Mouse (Mus musculus) hindbrain, postnatal 0 days (tissue): ENCODE measurements around the gene Cyth4. TPM values are rescaled to one million over a fixed set of nuclear protein-coding genes. Genes with fewer than 3 reads are reported as not detected.
A peak's percentile ranks its signal among the peaks of the same experiment; 100 is the strongest.

Source experiments
- ATAC-seq: fragments of 200-750 bp; cut with Nextera tagmentation; 2 replicates; pipeline ENCODE4 v1.8.0; 2017; ENCODE audit warnings: mild to moderate bottlenecking, moderate TSS enrichment, moderate library complexity
- DNase-seq: peaks from one replicate; pipeline ENCODE4 v3.0.0-alpha.2; 2015; ENCODE audit warnings: low spot score
- H3K27ac ChIP-seq: fragments of 300-500 bp; sonication (generic); 2 replicates; pipeline ENCODE4 v1.5.1; 2014; ENCODE audit warnings: mild to moderate bottlenecking
- H3K27me3 ChIP-seq: fragments of 300-500 bp; sonication (generic); 2 replicates; pipeline ENCODE4 v1.6.1; 2014; ENCODE audit warnings: low read length, mixed read lengths; ENCODE audit not compliant: insufficient read depth
- H3K36me3 ChIP-seq: fragments of 300-500 bp; sonication (generic); 2 replicates; pipeline ENCODE4 v1.6.1; 2014; ENCODE audit warnings: low read length, mixed read lengths; ENCODE audit not compliant: insufficient read depth
- H3K4me1 ChIP-seq: fragments of 300-500 bp; sonication (generic); 2 replicates; pipeline ENCODE4 v1.6.1; 2014; ENCODE audit warnings: antibody characterized with exemption, low read length, mixed read lengths; ENCODE audit not compliant: insufficient read depth
- H3K4me2 ChIP-seq: fragments of 300-500 bp; sonication (generic); 2 replicates; pipeline ENCODE4 v1.6.1; 2014; ENCODE audit warnings: low read depth, mild to moderate bottlenecking, low read length, moderate library complexity, mixed read lengths
- H3K4me3 ChIP-seq: fragments of 300-500 bp; sonication (generic); 2 replicates; pipeline ENCODE4 v1.5.1; 2014; ENCODE audit warnings: low read length
- H3K9ac ChIP-seq: fragments of 300-500 bp; sonication (generic); replicated peaks from 2 replicates; pipeline ENCODE4 v1.6.1; 2014; ENCODE audit warnings: mild to moderate bottlenecking, low read length, moderate library complexity, mixed read lengths
- H3K9me3 ChIP-seq: fragments of 300-500 bp; sonication (generic); 2 replicates; pipeline ENCODE4 v1.6.1; 2016; ENCODE audit warnings: low read length, mixed read lengths
- CTCF ChIP-seq: IDR thresholded peaks from 2 replicates; pipeline ENCODE4 v1.5.1; 2016; ENCODE audit warnings: antibody characterized with exemption, control low read depth, low read depth
- whole genome bisulfite sequencing: fragments of 180-500 bp; shearing (Covaris S2); extraction: QIAGEN DNeasy Blood & Tissue Kit; methylation state at CpG from one replicate; pipeline ENCODE4 v1.1.7; 2014; 5-methylcytosine and 5-hydroxymethylcytosine counted together
- polyA plus RNA-seq: library from polyadenylated mRNA; unstranded; fragments of >200 nt; fragmentation: Nextera tagmentation; extraction: Ambion mirVana; gene quantifications from 2 replicates; pipeline ENCODE4 v1.2.1, GENCODE M21; 2015
- total RNA-seq: library from RNA; depleted of rRNA; stranded (reverse); fragments of >200 nt; gene quantifications from 2 replicates; pipeline ENCODE4 v1.2.3, GENCODE M21; 2014

The Cyth4 gene
- total and polyA plus RNA-seq, 2 experiments from 2014 or later: 5.7 to 6.8 TPM

- DNase-seq (no peak), ATAC-seq (no peak)
- no peak overlapping the region for H3K4me3 ChIP-seq
- H3K4me1 ChIP-seq: no peaks in the 10 kb centered on the region
- H3K36me3 ChIP-seq: no peaks in the 10 kb centered on the region
- no peaks in the 10 kb centered on the region for H3K27me3 ChIP-seq
- H3K9ac ChIP-seq: no peak overlapping the region
- no peak for TF ChIP-seq CTCF
- H3K27ac ChIP-seq: no peak overlapping the region
- WGBS: 77% methylated on average over 6 of the region's 6 CpGs
- H3K4me2 ChIP-seq: no peak overlapping the region
- no peaks in the 10 kb centered on the region for H3K9me3 ChIP-seq
Measured at GRCm38 (mm10) chr15:78599124-78599523, 2.3 kb downstream of the Cyth4 start.

GRCm38 (mm10) chr15:78599529-78600193 is 2.8 kb downstream of the Cyth4 start:
- no peaks in the 10 kb centered on the region for H3K27me3 ChIP-seq
- H3K9ac ChIP-seq: no peak overlapping the region
- no peaks in the 10 kb centered on the region for H3K36me3 ChIP-seq
- no peak for TF ChIP-seq CTCF
- no peaks in the 10 kb centered on the region for H3K4me1 ChIP-seq
- H3K27ac ChIP-seq: no peak overlapping the region
- no peak overlapping the region for H3K4me2 ChIP-seq
- H3K4me3 ChIP-seq: no peak overlapping the region
- H3K9me3 ChIP-seq: no peaks in the 10 kb centered on the region
- ATAC-seq (no peak), DNase-seq (no peak)
- 84% methylated on average over 13 of the region's 13 CpGs for WGBS

GRCm38 (mm10) chr15:78601180-78601579 is 4.3 kb downstream of the Cyth4 start:
- H3K27ac ChIP-seq: no peak overlapping the region
- H3K4me1 ChIP-seq: no peaks in the 10 kb centered on the region
- H3K9me3 ChIP-seq: no peaks in the 10 kb centered on the region
- no peak overlapping the region for H3K4me3 ChIP-seq
- ATAC-seq (no peak), DNase-seq (no peak)
- no peaks in the 10 kb centered on the region for H3K36me3 ChIP-seq
- TF ChIP-seq CTCF: no peak
- H3K27me3 ChIP-seq: no peaks in the 10 kb centered on the region
- WGBS: 80% methylated on average over 6 of the region's 6 CpGs
- no peak overlapping the region for H3K9ac ChIP-seq
- H3K4me2 ChIP-seq: no peak overlapping the region

GRCm38 (mm10) chr15:78604255-78604654 is 7.4 kb downstream of the Cyth4 start:
- H3K9ac ChIP-seq: no peak overlapping the region
- no peak overlapping the region for H3K4me2 ChIP-seq
- no peaks in the 10 kb centered on the region for H3K4me1 ChIP-seq
- 72% methylated on average over 6 of the region's 6 CpGs for WGBS
- H3K36me3 ChIP-seq: no peaks in the 10 kb centered on the region
- H3K27me3 ChIP-seq: no peaks in the 10 kb centered on the region
- ATAC-seq (no peak), DNase-seq (no peak)
- no peak overlapping the region for H3K27ac ChIP-seq
- H3K4me3 ChIP-seq: no peak overlapping the region
- no peak for TF ChIP-seq CTCF
- no peaks in the 10 kb centered on the region for H3K9me3 ChIP-seq

- 57% methylated on average over 3 of the region's 3 CpGs for WGBS
- no peak for ATAC-seq
- DNase-seq: no peak
- H3K9me3 ChIP-seq: no peaks in the 10 kb centered on the region
- no peak overlapping the region for H3K4me3 ChIP-seq
- H3K9ac ChIP-seq: no peak overlapping the region
- no peaks in the 10 kb centered on the region for H3K4me1 ChIP-seq
- H3K36me3 ChIP-seq: no peaks in the 10 kb centered on the region
- no peak for TF ChIP-seq CTCF
- no peak overlapping the region for H3K27ac ChIP-seq
- H3K27me3 ChIP-seq: no peaks in the 10 kb centered on the region
- H3K4me2 ChIP-seq: no peak overlapping the region
Measured at GRCm38 (mm10) chr15:78605371-78605791, 8.5 kb downstream of the Cyth4 start.

DNA sequence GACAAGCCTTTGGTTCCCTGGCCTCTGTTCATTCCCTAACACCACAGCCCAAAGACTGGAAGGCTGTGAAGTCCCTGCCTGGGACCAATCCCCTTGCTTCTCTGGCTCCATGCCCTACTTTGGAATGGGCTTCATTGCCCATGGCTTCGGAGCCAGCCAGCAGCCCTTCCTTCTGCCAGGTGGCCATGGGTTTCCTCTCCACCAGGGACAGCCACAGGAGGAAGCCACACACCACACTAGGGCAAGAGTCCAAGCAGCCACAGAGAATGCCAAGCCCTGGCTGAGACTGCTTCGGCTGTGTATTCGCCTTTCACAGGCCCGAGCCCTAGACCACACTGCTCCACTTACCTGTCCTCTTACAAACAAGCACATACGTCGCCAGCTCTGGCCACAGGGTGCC is 9.2 kb downstream of the Cyth4 start:
- Histone ChIP-seq H3K36me3 (no peaks in the 10 kb centered on the region), H3K27me3 (no peaks in the 10 kb centered on the region), H3K4me3 (no peak overlapping the region), H3K4me2 (no peak overlapping the region), H3K9me3 (no peaks in the 10 kb centered on the region), H3K4me1 (peaks cover 4% of the 10 kb centered on the region; the same call in 1 of the 2 replicates), H3K9ac (no peak overlapping the region), H3K27ac (no peak overlapping the region)
- peak; percentile 30; the same call in 1 of the 2 replicates for TF ChIP-seq CTCF
- 54% methylated on average over 6 of the region's 6 CpGs for WGBS
- ATAC-seq (peak; percentile 50), DNase-seq (peak; percentile 74)

GRCm38 (mm10) chr15:78607463-78607862 is 10.6 kb downstream of the Cyth4 start:
- WGBS: 64% methylated on average over 4 of the region's 4 CpGs
- Histone ChIP-seq H3K9ac (no peak overlapping the region), H3K4me1 (peaks cover 4% of the 10 kb centered on the region; the same call in 1 of the 2 replicates), H3K36me3 (no peaks in the 10 kb centered on the region), H3K4me3 (no peak overlapping the region), H3K27ac (no peak overlapping the region), H3K27me3 (no peaks in the 10 kb centered on the region), H3K4me2 (no peak overlapping the region), H3K9me3 (no peaks in the 10 kb centered on the region)
- ATAC-seq: peak; percentile 2; the same call in 1 of the 2 replicates
- no peak for DNase-seq
- TF ChIP-seq CTCF: no peak
